Mouse (Mus musculus) myocyte (in vitro differentiated cells): ENCODE results near the gene Lrch4.

Experiments used
- CEBPB ChIP-seq: IDR thresholded peaks from 2 replicates; pipeline ENCODE4 v1.6.1; 2011; ENCODE audit warnings: mild to moderate bottlenecking, moderate library complexity; ENCODE audit not compliant: poor library complexity, insufficient read depth, severe bottlenecking
- E2F4 ChIP-seq: IDR thresholded peaks from one replicate; pipeline ENCODE4 v1.6.1; 2011; ENCODE audit warnings: mild to moderate bottlenecking, control low read depth, moderate library complexity; ENCODE audit not compliant: insufficient read depth
- MAX ChIP-seq: IDR thresholded peaks from one replicate; pipeline ENCODE4 v1.6.1; 2011; ENCODE audit warnings: low read depth, mild to moderate bottlenecking, control low read depth
- POLR2AphosphoS2 ChIP-seq: IDR thresholded peaks from one replicate; pipeline ENCODE4 v1.6.1; 2011; ENCODE audit warnings: low read depth, control low read depth; ENCODE audit not compliant: insufficient read length
- TCF12 ChIP-seq: IDR thresholded peaks from one replicate; pipeline ENCODE4 v1.6.1; 2011; ENCODE audit warnings: mild to moderate bottlenecking, control low read depth; ENCODE audit not compliant: poor library complexity, insufficient read depth, severe bottlenecking

DNA sequence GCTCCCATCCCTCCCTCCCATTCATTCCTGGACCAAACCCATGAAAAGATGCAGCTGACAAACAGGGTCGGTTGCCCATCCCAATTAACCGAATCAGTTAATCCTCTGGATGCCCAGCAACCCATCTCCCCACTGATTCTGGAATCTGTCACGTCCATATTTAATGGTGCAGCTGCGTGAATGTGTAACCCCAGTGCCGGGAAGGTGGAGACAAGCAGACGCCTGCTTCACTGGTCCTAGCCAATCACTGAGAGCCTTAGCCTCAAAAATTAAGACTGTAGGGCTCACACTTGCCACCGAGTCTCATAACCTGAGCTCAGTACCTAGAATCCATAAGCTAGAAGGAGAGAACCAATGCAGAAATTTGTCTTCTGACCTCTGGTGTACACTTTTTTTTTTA is 33.0 kb upstream of the Lrch4 start:
- TF ChIP-seq MAX (no peak), POLR2AphosphoS2 (no peak), E2F4 (no peak), CEBPB (no peak), TCF12 (no peak)
